Mouse (Mus musculus): ENCODE results near the gene Tnpo1. TPM values are rescaled to one million over a fixed set of nuclear protein-coding genes. Genes with fewer than 3 reads are reported as not detected.

The Tnpo1 gene
- polyA plus RNA-seq, 1 experiment from 2014 or later, result 65.0 TPM

DNA sequence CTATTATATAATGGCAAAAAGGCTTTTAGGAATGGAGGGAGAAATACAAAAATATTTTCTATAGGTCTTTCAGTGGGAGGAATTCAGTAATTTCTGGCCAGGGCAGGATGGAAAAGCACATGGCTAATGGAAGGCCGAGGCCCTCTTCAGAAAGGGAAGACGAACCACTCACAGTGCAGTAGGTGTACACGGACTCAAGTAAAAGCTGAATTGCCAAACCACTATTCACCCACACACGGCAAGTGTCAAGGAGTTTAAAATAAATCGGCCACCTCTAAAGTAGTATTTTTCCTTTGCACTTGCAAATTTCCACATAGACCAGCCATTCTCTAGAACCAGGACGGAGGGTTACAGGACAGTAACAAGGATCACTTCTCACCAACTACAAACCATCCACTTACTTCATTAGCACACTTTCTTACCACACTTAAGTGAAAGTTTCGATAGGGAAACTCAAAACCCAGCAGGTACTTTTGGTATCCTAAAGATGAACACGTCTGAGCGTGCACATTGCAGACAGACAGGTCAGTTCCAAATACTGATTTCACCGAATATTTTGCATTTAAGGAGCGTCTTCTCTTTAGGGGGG is 1.2 kb downstream of the Tnpo1 start:
- Histone ChIP-seq H3K36me3 (peaks cover 21% of the 10 kb centered on the region), H3K4me1 (peaks cover 37% of the 10 kb centered on the region), H3K9ac (peak overlapping the region; percentile 100), H3K4me2 (peak overlapping the region; percentile 80), H3K27ac (peak overlapping the region; percentile 98), H3K4me3 (peak overlapping the region; percentile 98), H3K9me3 (no peaks in the 10 kb centered on the region), H3K27me3 (no peaks in the 10 kb centered on the region)
- ATAC-seq (ENCODE audit: insufficient number of reproducible peaks, insufficient read depth, low FRiP score, low TSS enrichment, low read depth), result no peak
- WGBS, result 15% methylated on average over 11 of the region's 11 CpGs

DNA sequence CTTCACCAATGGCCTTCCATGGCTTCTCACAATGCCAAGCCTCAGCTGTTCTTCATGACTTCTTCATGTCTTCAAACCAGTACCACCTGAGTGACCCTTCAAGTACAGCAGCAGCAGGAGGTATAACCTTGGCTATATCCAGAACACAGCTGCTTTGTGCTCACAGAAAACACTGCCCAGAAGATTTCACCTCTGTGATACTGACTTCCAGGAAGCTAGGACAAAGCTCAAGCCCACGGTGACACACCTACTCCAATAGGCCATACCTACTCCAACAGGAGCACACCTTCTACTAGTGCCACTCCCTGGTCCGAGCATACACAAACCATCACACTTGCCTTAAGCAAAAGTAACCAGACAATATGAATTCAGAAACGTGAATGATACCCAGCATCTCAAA is 3.4 kb downstream of the Tnpo1 start:
- peaks cover 48% of the 10 kb centered on the region for H3K4me1 ChIP-seq
- H3K9ac ChIP-seq, result no peak overlapping the region
- no peak overlapping the region for H3K4me2 ChIP-seq
- 83% methylated on average over 3 of the region's 3 CpGs for WGBS
- H3K36me3 ChIP-seq, result peaks cover 31% of the 10 kb centered on the region
- no peak overlapping the region for H3K4me3 ChIP-seq
- no peak for ATAC-seq (ENCODE audit: insufficient number of reproducible peaks, insufficient read depth, low FRiP score, low TSS enrichment, low read depth)
- no peaks in the 10 kb centered on the region for H3K27me3 ChIP-seq
- H3K9me3 ChIP-seq, result no peaks in the 10 kb centered on the region
- H3K27ac ChIP-seq, result no peak overlapping the region

DNA sequence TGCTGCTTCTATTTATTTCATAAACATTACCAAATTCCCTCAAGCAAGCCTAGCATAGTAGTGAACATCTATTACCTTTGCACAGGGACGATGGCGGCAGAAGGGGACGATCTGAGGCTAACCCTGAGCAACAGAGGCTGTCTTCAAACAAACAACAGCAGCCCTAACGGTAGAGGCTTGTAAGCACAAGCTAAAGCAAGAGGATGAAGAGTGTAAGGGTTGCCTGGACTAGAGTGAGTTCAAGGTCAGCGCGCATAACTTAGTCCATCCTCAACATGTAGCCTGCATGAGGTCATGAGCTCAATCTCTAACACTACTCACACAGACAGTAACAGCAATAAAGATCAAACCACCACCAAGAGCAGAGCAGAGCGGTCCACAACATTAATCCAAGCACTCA is 4.9 kb downstream of the Tnpo1 start:
- Histone ChIP-seq H3K27me3 (no peaks in the 10 kb centered on the region), H3K4me1 (peaks cover 44% of the 10 kb centered on the region), H3K36me3 (peaks cover 36% of the 10 kb centered on the region), H3K9me3 (no peaks in the 10 kb centered on the region), H3K4me2 (no peak overlapping the region), H3K27ac (no peak overlapping the region; the same call in 1 of the 2 replicates), H3K4me3 (no peak overlapping the region), H3K9ac (no peak overlapping the region)
- no peak for ATAC-seq (ENCODE audit: insufficient number of reproducible peaks, insufficient read depth, low FRiP score, low TSS enrichment, low read depth)
- 93% methylated on average over 7 of the region's 7 CpGs for WGBS

DNA sequence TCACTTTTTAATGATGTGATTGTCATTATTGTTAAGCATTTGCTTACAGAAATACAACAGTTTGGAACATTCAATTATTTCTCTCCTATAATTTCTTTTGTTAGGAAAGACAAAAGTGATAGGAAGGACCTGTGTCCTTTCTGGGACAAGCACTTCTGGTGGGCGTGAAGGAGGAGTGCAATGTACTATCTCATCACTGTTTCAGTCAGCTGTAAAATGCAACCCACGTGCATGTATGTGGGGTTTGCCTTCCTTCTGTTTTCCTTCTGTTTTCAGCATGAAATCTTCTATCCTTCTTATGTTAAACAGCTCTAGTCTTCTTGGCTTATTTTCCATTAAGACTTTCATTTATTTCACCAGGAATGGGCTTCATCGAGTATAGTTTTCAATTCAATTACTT is 5.9 kb downstream of the Tnpo1 start:
- Histone ChIP-seq H3K27me3 (no peaks in the 10 kb centered on the region), H3K27ac (no peak overlapping the region), H3K4me3 (no peak overlapping the region), H3K9ac (no peak overlapping the region), H3K4me2 (no peak overlapping the region), H3K36me3 (peaks cover 36% of the 10 kb centered on the region), H3K9me3 (no peaks in the 10 kb centered on the region), H3K4me1 (peaks cover 47% of the 10 kb centered on the region)
- no peak for ATAC-seq (ENCODE audit: insufficient number of reproducible peaks, insufficient read depth, low FRiP score, low TSS enrichment, low read depth)
- WGBS, result 62% methylated on average over 3 of the region's 3 CpGs

DNA sequence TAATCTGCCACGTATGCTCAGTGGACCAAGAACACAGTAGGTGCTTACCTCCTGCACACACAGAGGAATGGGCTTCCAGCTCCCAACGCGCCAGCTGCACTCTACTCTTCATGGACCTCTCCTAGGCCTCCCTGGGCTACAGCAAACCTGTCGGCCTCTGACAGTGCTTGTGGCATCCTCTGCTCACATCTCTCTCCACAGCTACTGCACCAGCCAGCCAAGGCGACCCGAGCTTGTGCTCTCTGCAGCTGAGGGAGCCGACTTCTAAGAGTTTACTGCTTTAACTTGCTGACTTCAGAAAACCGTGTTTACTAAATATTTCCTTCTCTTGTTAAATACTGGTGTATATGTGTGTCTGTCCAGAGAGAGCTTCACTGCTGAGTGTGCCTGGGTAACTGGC is 6.5 kb downstream of the Tnpo1 start:
- ATAC-seq (ENCODE audit: insufficient number of reproducible peaks, insufficient read depth, low FRiP score, low TSS enrichment, low read depth), result no peak
- WGBS, result 93% methylated on average over 8 of the region's 8 CpGs
- no peaks in the 10 kb centered on the region for H3K27me3 ChIP-seq
- no peak overlapping the region for H3K4me3 ChIP-seq
- H3K9me3 ChIP-seq, result no peaks in the 10 kb centered on the region
- no peak overlapping the region for H3K9ac ChIP-seq
- H3K27ac ChIP-seq, result no peak overlapping the region
- H3K36me3 ChIP-seq, result peaks cover 36% of the 10 kb centered on the region
- H3K4me2 ChIP-seq, result no peak overlapping the region
- peaks cover 49% of the 10 kb centered on the region for H3K4me1 ChIP-seq

DNA sequence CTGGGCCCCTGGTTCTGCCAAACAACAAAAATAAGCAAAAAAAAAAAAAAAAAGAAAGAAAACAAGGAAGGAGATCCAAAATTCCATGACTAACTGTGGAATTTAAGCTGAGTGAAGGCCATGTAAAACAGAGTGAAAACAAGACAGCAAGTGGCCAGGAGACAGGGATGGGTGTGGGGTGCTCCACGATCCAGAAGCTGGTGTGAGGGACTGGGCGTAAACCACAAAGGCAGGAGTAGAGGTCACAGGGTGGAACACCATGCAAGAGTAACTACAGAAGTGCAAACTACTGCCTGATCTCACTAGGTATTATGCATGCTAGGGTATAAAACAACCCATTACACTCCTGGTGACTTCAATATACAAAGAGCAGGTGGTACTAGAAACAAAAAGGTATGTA is 8.3 kb downstream of the Tnpo1 start:
- no peaks in the 10 kb centered on the region for H3K9me3 ChIP-seq
- ATAC-seq (ENCODE audit: insufficient number of reproducible peaks, insufficient read depth, low FRiP score, low TSS enrichment, low read depth), result no peak
- peaks cover 33% of the 10 kb centered on the region for H3K36me3 ChIP-seq
- no peaks in the 10 kb centered on the region for H3K27me3 ChIP-seq
- no peak overlapping the region for H3K9ac ChIP-seq
- 92% methylated on average over 2 of the region's 2 CpGs for WGBS
- peaks cover 58% of the 10 kb centered on the region for H3K4me1 ChIP-seq
- H3K4me2 ChIP-seq, result no peak overlapping the region
- H3K4me3 ChIP-seq, result no peak overlapping the region
- H3K27ac ChIP-seq, result no peak overlapping the region

DNA sequence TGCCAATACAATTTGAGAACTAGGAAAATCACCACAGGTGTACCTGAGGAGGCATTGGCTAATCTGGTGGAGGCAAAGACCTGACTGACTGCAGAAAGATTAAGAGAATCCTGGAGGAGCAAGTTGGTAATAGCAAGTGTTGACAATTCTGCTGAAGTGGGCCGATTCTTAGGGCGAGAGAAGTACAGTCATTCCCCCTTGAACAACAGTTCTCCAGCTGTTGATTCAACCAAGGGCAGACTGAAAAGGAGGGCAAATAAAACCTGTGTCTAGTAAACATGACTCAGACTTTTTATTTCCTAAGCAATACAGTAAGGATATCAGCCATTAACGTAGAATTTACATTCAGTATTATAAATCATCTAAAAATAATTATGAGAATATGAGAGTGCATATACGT is 10.6 kb downstream of the Tnpo1 start:
- H3K27ac ChIP-seq, result no peak overlapping the region
- no peaks in the 10 kb centered on the region for H3K9me3 ChIP-seq
- WGBS, result 88% methylated on average over 4 of the region's 4 CpGs
- H3K4me1 ChIP-seq, result peaks cover 52% of the 10 kb centered on the region
- H3K36me3 ChIP-seq, result peaks cover 15% of the 10 kb centered on the region; the same call in 1 of the 2 replicates
- H3K4me2 ChIP-seq, result no peak overlapping the region
- H3K4me3 ChIP-seq, result no peak overlapping the region
- no peaks in the 10 kb centered on the region for H3K27me3 ChIP-seq
- H3K9ac ChIP-seq, result no peak overlapping the region
- ATAC-seq (ENCODE audit: insufficient number of reproducible peaks, insufficient read depth, low FRiP score, low TSS enrichment, low read depth), result no peak

DNA sequence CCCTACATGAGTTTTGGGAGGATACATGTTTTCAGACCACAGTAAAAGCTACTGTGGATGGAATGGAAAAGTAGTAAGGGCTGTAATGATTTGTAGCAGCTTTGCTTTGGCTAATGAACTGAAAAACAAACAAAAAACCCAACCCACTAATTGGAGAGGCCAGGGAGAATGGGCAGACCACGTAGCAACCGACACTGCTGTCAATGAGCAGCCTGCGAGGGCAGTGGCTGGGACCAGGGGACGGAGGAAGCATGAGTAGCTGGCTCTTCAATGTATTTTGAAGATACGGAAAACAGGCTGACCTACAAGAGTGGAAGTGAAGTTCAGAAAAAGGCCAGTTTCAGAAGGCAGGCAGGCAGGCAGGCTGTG is 11.4 kb downstream of the Tnpo1 start:
- Histone ChIP-seq H3K4me3 (no peak overlapping the region), H3K27me3 (no peaks in the 10 kb centered on the region), H3K4me2 (no peak overlapping the region), H3K36me3 (peaks cover 13% of the 10 kb centered on the region; the same call in 1 of the 2 replicates), H3K27ac (no peak overlapping the region), H3K9me3 (no peaks in the 10 kb centered on the region), H3K4me1 (peaks cover 57% of the 10 kb centered on the region), H3K9ac (no peak overlapping the region)
- 72% methylated on average over 5 of the region's 5 CpGs for WGBS
- no peak for ATAC-seq (ENCODE audit: insufficient number of reproducible peaks, insufficient read depth, low FRiP score, low TSS enrichment, low read depth)

DNA sequence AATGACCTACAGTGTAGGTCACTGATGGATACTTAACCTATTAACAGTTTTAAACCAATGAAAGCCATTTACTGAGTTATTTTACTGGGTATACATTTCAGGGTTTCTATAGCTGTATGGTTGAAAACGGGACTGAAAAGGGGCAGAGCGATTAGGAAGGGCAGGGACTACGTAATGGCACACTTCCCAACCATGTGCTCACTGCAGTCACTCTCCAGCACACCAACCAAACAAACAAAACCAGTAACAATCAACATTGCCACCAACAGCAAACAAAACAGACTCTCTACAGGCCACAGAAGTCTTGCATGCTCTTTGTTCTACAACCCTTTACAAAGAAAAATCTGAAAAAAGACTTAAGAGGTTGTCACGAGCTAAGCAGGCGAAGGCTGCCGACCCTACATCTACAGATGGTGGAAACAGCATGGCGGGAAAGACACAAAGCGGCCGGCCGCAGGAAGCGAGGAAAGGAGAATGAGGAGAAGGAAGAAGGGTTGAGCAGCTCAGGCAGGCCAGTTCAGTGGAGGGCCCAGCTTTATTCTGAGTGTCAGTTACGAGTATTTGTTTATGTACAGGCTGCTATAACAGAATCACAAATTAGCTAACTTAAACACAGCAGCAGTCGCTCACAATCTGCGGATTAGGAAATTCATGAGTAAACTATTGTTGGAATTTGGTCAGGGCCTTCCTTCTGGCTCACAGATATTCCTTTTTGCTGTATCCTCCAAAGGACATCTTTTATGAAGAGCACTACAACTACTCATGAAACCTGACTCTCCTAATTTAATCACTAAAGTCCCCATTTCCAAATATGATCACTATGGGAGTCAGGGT is 12.0 kb downstream of the Tnpo1 start:
- Histone ChIP-seq H3K9me3 (no peaks in the 10 kb centered on the region), H3K36me3 (peaks cover 8% of the 10 kb centered on the region; the same call in 1 of the 2 replicates), H3K4me3 (no peak overlapping the region), H3K9ac (no peak overlapping the region), H3K4me1 (peaks cover 59% of the 10 kb centered on the region), H3K4me2 (no peak overlapping the region), H3K27ac (peak overlapping the region; percentile 4; the same call in 1 of the 2 replicates), H3K27me3 (no peaks in the 10 kb centered on the region)
- 79% methylated on average over 14 of the region's 14 CpGs for whole genome bisulfite sequencing
- no peak for ATAC-seq (ENCODE audit: insufficient number of reproducible peaks, insufficient read depth, low FRiP score, low TSS enrichment, low read depth)

DNA sequence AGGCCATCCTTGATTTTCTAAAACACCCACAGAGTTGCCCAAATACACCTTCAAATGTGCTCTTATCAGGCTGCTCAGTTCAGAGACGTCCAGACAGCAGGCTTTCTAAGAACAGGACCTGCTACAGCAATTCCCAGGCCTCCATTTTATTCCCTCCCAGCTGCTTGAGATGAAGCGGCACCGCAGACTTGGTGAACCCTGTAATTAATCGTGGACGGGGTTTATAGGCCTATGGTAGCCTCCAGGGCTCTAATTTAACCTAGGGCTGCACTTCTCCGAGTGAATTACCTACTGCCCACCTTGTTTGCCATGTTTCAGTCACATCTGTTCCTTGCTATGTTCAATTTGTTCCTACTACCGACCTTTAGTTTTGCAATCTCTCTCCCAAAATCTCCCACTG is 13.0 kb downstream of the Tnpo1 start:
- no peak overlapping the region for H3K9ac ChIP-seq
- no peak overlapping the region for H3K4me3 ChIP-seq
- H3K4me1 ChIP-seq, result peaks cover 56% of the 10 kb centered on the region
- no peak for ATAC-seq (ENCODE audit: insufficient number of reproducible peaks, insufficient read depth, low FRiP score, low TSS enrichment, low read depth)
- H3K36me3 ChIP-seq, result peaks cover 5% of the 10 kb centered on the region; the same call in 1 of the 2 replicates
- 29% methylated on average over 7 of the region's 7 CpGs for WGBS
- H3K27me3 ChIP-seq, result no peaks in the 10 kb centered on the region
- H3K4me2 ChIP-seq, result no peak overlapping the region
- no peak overlapping the region for H3K27ac ChIP-seq
- H3K9me3 ChIP-seq, result no peaks in the 10 kb centered on the region

DNA sequence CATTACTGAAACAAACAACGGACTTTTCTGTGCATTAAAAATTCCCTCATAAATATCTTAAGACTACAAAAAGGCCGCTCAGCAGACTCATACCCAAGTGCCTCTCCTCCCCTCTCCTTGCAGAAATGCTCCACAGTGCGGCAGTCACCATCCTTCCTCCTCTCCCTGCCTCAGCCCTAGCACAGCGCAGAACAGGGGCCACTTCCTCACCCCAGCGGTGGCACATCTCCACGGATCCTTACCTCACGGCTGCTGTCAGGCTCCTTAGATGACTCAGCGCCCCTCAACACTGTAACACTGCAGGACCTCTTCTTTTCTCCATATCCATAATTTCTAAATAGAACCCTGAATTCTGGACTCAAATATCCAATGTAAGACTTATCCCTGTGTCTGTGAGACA is 13.6 kb downstream of the Tnpo1 start:
- Histone ChIP-seq H3K9ac (no peak overlapping the region), H3K4me2 (no peak overlapping the region), H3K27me3 (no peaks in the 10 kb centered on the region), H3K36me3 (peaks cover 5% of the 10 kb centered on the region; the same call in 1 of the 2 replicates), H3K4me1 (peaks cover 52% of the 10 kb centered on the region), H3K4me3 (no peak overlapping the region), H3K27ac (0 out of 2 replicates have a peak overlapping the region, but pooled peaks have one; percentile 39), H3K9me3 (no peaks in the 10 kb centered on the region)
- ATAC-seq (ENCODE audit: insufficient number of reproducible peaks, insufficient read depth, low FRiP score, low TSS enrichment, low read depth), result no peak
- 69% methylated on average over 8 of the region's 8 CpGs for WGBS

DNA sequence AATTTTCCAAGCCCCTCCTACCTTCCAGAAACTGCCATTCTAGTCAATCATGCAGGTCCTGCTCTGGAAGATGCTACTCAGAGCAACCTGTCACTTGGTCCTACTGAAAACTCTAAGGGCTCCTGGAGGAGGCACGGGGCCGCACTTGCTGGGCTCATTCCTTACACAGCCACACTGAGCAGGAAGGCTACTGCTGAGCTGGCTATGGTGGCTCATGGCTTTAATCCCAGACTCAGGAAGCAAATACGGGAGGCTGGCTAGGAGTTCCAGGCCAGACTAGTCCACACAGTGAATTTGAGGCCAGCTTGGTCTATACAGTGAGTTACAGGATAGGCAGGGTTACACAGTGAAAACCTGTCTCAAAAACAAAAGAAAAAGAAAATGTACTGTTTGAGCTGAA is 15.4 kb downstream of the Tnpo1 start:
- H3K36me3 ChIP-seq, result peaks cover 7% of the 10 kb centered on the region; the same call in 1 of the 2 replicates
- H3K9ac ChIP-seq, result no peak overlapping the region
- no peak for ATAC-seq (ENCODE audit: insufficient number of reproducible peaks, insufficient read depth, low FRiP score, low TSS enrichment, low read depth)
- H3K4me1 ChIP-seq, result peaks cover 52% of the 10 kb centered on the region
- H3K4me3 ChIP-seq, result no peak overlapping the region
- H3K4me2 ChIP-seq, result no peak overlapping the region
- 82% methylated on average over 3 of the region's 3 CpGs for WGBS
- H3K27me3 ChIP-seq, result no peaks in the 10 kb centered on the region
- no peaks in the 10 kb centered on the region for H3K9me3 ChIP-seq
- H3K27ac ChIP-seq, result 0 out of 2 replicates have a peak overlapping the region, but pooled peaks have one; percentile 45
